Mouse (Mus musculus): Measurements from ENCODE around the gene Edar. TPM values are rescaled to one million over a fixed set of nuclear protein-coding genes. Genes with fewer than 3 reads are reported as not detected.

Gene Edar
- total RNA-seq, 2 experiments from 2014 or later = not detected

GRCm38 (mm10) chr10:58610484-58611261, 64.8 kb downstream of the Edar start:
- no peak for ATAC-seq (replicated peaks; ENCODE audit: low FRiP score, poor library complexity, severe bottlenecking)

GRCm38 (mm10) chr10:58608858-58609257, 66.6 kb downstream of the Edar start:
- no peak for ATAC-seq (replicated peaks; ENCODE audit: low FRiP score, poor library complexity, severe bottlenecking)

- no peak for ATAC-seq (replicated peaks; ENCODE audit: low FRiP score, poor library complexity, severe bottlenecking)
These were observed 69.1 kb downstream of the Edar start for GRCm38 (mm10) chr10:58606356-58606755.

GRCm38 (mm10) chr10:58604779-58605178, 70.7 kb downstream of the Edar start:
- ATAC-seq (replicated peaks; ENCODE audit: low FRiP score, poor library complexity, severe bottlenecking) = no peak

GRCm38 (mm10) chr10:58601946-58602345, 73.5 kb downstream of the Edar start:
- ATAC-seq (replicated peaks; ENCODE audit: low FRiP score, poor library complexity, severe bottlenecking) = no peak

GRCm38 (mm10) chr10:58601431-58601901, 74.0 kb downstream of the Edar start:
- no peak for ATAC-seq (replicated peaks; ENCODE audit: low FRiP score, poor library complexity, severe bottlenecking)

- no peak for ATAC-seq (replicated peaks; ENCODE audit: low FRiP score, poor library complexity, severe bottlenecking)
These were observed 74.5 kb downstream of the Edar start for GRCm38 (mm10) chr10:58600983-58601382.

- ATAC-seq (replicated peaks; ENCODE audit: low FRiP score, poor library complexity, severe bottlenecking) = no peak
These were observed 75.3 kb downstream of the Edar start for GRCm38 (mm10) chr10:58600151-58600550.

- no peak for ATAC-seq (replicated peaks; ENCODE audit: low FRiP score, poor library complexity, severe bottlenecking)
These were observed 79.6 kb downstream of the Edar start for GRCm38 (mm10) chr10:58595821-58596220.

GRCm38 (mm10) chr10:58595197-58595596, 80.3 kb downstream of the Edar start:
- ATAC-seq (replicated peaks; ENCODE audit: low FRiP score, poor library complexity, severe bottlenecking) = no peak

GRCm38 (mm10) chr10:58594486-58594885, 81.0 kb downstream of the Edar start:
- no peak for ATAC-seq (replicated peaks; ENCODE audit: low FRiP score, poor library complexity, severe bottlenecking)

- ATAC-seq (replicated peaks; ENCODE audit: low FRiP score, poor library complexity, severe bottlenecking) = no peak
These were observed 89.8 kb downstream of the Edar start for GRCm38 (mm10) chr10:58585427-58586223.

GRCm38 (mm10) chr10:58560521-58560920, 114.9 kb downstream of the Edar start:
- ATAC-seq (replicated peaks; ENCODE audit: low FRiP score, poor library complexity, severe bottlenecking) = no peak

GRCm38 (mm10) chr10:58559901-58560300, 115.6 kb downstream of the Edar start:
- no peak for ATAC-seq (replicated peaks; ENCODE audit: low FRiP score, poor library complexity, severe bottlenecking)

- ATAC-seq (replicated peaks; ENCODE audit: low FRiP score, poor library complexity, severe bottlenecking) = no peak; the same call in 1 of the 2 replicates
These were observed 116.4 kb downstream of the Edar start for GRCm38 (mm10) chr10:58559098-58559497.

GRCm38 (mm10) chr10:58554693-58555387, 120.6 kb downstream of the Edar start:
- ATAC-seq (replicated peaks; ENCODE audit: low FRiP score, poor library complexity, severe bottlenecking) = no peak

Data from erythroblast, adult 5-6 weeks (primary cell).